Mouse (Mus musculus): Measurements from ENCODE around the gene Ccdc194.

Ccdc194 gene

GRCm38 (mm10) chr8:71485142-71486135, 40.1 kb downstream of the Ccdc194 start, which contains the start of gene Ano8:
Gene Ano8, minus strand, starts transcription at chr8:71485963.
- in situ Hi-C loops (cut with MboI; ENCODE audit: unreplicated experiment in 2 of 2), result no loop called here

- in situ Hi-C loops (cut with MboI; ENCODE audit: unreplicated experiment in 2 of 2), result no loop called here
These were observed 40.8 kb downstream of the Ccdc194 start for GRCm38 (mm10) chr8:71484736-71485135.

- in situ Hi-C loops (cut with MboI; ENCODE audit: unreplicated experiment in 2 of 2), result no loop called here
These were observed 41.6 kb downstream of the Ccdc194 start for GRCm38 (mm10) chr8:71483932-71484331.

- in situ Hi-C loops (cut with MboI; ENCODE audit: unreplicated experiment in 2 of 2), result loop anchor here in 1 of 2 experiments (5.0 kb wide), 1 partner anchor 107 kb away; the partner anchor contains the start of gene Ocel1
These were observed 46.6 kb downstream of the Ccdc194 start for GRCm38 (mm10) chr8:71478943-71479342.

- in situ Hi-C loops (cut with MboI; ENCODE audit: unreplicated experiment in 2 of 2), result loop anchor here in 1 of 2 experiments (5.0 kb wide), 1 partner anchor 105 kb away; the partner anchor contains the start of gene Ocel1
These were observed 48.2 kb downstream of the Ccdc194 start for GRCm38 (mm10) chr8:71477196-71477845.

- in situ Hi-C loops (cut with MboI; ENCODE audit: unreplicated experiment in 2 of 2), result loop anchor here in 1 of 2 experiments (5.0 kb wide), 1 partner anchor 104 kb away; the partner anchor contains the start of gene Ocel1
These were observed 49.2 kb downstream of the Ccdc194 start for GRCm38 (mm10) chr8:71476099-71476940.

GRCm38 (mm10) chr8:71475702-71476075, 49.8 kb downstream of the Ccdc194 start:
- in situ Hi-C loops (cut with MboI; ENCODE audit: unreplicated experiment in 2 of 2), result loop anchor here in 1 of 2 experiments (5.0 kb wide), 1 partner anchor 103 kb away; the partner anchor contains the start of gene Ocel1

- in situ Hi-C loops (cut with MboI; ENCODE audit: unreplicated experiment in 2 of 2), result loop anchor here in 1 of 2 experiments (5.0 kb wide), 1 partner anchor 103 kb away; the partner anchor contains the start of gene Ocel1
These were observed 50.5 kb downstream of the Ccdc194 start for GRCm38 (mm10) chr8:71474785-71475701.

GRCm38 (mm10) chr8:71474344-71474743, 51.2 kb downstream of the Ccdc194 start:
- in situ Hi-C loops (cut with MboI; ENCODE audit: unreplicated experiment in 2 of 2), result no loop called here

GRCm38 (mm10) chr8:71472601-71473386, 52.7 kb downstream of the Ccdc194 start:
- in situ Hi-C loops (cut with MboI; ENCODE audit: unreplicated experiment in 2 of 2), result no loop called here

- in situ Hi-C loops (cut with MboI; ENCODE audit: unreplicated experiment in 2 of 2), result no loop called here
These were observed 53.6 kb downstream of the Ccdc194 start for GRCm38 (mm10) chr8:71471861-71472260.

- in situ Hi-C loops (cut with MboI; ENCODE audit: unreplicated experiment in 2 of 2), result no loop called here
These were observed 54.6 kb downstream of the Ccdc194 start for GRCm38 (mm10) chr8:71470913-71471255.

- in situ Hi-C loops (cut with MboI; ENCODE audit: unreplicated experiment in 2 of 2), result no loop called here
These were observed 55.2 kb downstream of the Ccdc194 start for GRCm38 (mm10) chr8:71470146-71470912.
